Mouse (Mus musculus): ENCODE measurements around the gene Esx1. TPM values are rescaled to one million over a fixed set of nuclear protein-coding genes. Genes with fewer than 3 reads are reported as not detected.

Gene Esx1
- polyA plus RNA-seq, 1 experiment from 2014 or later, result not detected

Other genes starting within 250 kb of the Esx1 start
- gene H2bfm, start 194.8 kb downstream of the Esx1 start, polyA plus RNA-seq (2014; fragmentation: Nextera tagmentation; extraction: Ambion mirVana), result not detected in 2 replicates
- 54.1 and 56.2 TPM in 2 replicates for gene Tmsb15b2, start 146.6 kb downstream of the Esx1 start, polyA plus RNA-seq (2014; fragmentation: Nextera tagmentation; extraction: Ambion mirVana)
- gene Tmsb15l, start 145.2 kb downstream of the Esx1 start, polyA plus RNA-seq (2014; fragmentation: Nextera tagmentation; extraction: Ambion mirVana), result 7.4 and 7.6 TPM in 2 replicates
- gene Tmsb15b1, start 145.2 kb downstream of the Esx1 start, polyA plus RNA-seq (2014; fragmentation: Nextera tagmentation; extraction: Ambion mirVana), result 22.2 and 23.4 TPM in 2 replicates
- gene Zcchc18, start 128.9 kb downstream of the Esx1 start, polyA plus RNA-seq (2014; fragmentation: Nextera tagmentation; extraction: Ambion mirVana), result 82.3 and 88.8 TPM in 2 replicates
- gene Slc25a53, start 83.8 kb downstream of the Esx1 start, polyA plus RNA-seq (2014; fragmentation: Nextera tagmentation; extraction: Ambion mirVana), result 11.2 and 13.7 TPM in 2 replicates
- gene Fam199x, start 72.5 kb downstream of the Esx1 start, polyA plus RNA-seq (2014; fragmentation: Nextera tagmentation; extraction: Ambion mirVana), result 12.5 and 12.7 TPM in 2 replicates

All from neural tube, embryonic 11.5 days (tissue).